Mouse (Mus musculus) left cerebral cortex, postnatal 25 days (tissue): ENCODE data around the gene Pcolce. TPM values are rescaled to one million over a fixed set of nuclear protein-coding genes. Genes with fewer than 3 reads are reported as not detected.

Experiments used
- DNase-seq, 2 experiments: peaks; one replicate each; pipeline ENCODE4 v3.0.0; 2022; ENCODE audit warnings: low spot score in 2 of 2, mixed read lengths in 1 of 2
- intact Hi-C: fragments of 180-260 bp; cut with DNase I; formaldehyde crosslinking; loops from one replicate; pipeline ENCODE4 v1.15.1; 2025
- total RNA-seq, 2 experiments: library from RNA; stranded (reverse); gene quantifications; 2 replicates each; pipeline ENCODE4 v1.2.3; 2021

Gene Pcolce
- total RNA-seq, 2 experiments from 2014 or later = 12.1 to 13.7 TPM

DNA sequence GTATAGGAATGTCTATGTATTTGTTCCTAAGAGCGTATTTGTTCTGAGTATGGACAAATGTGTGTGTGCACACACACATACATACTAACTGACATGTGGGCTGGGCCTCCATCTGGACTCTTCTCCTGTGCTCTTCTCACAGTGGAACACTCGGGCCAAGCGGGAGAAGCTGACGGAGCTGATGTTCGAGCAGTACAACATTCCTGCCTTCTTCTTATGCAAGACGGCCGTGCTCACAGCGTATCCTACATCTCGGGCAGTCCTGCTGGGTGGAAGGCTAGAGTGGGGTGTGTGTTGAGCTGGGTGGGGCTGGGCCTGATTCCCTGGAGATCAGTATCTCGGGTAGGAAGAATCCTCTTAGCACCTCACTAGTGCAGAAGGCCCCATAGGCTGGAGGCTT lies 50.6 kb downstream of the Pcolce start:
- DNase-seq = peak; percentile 47 to 78
- intact Hi-C loops = no loop called here

DNA sequence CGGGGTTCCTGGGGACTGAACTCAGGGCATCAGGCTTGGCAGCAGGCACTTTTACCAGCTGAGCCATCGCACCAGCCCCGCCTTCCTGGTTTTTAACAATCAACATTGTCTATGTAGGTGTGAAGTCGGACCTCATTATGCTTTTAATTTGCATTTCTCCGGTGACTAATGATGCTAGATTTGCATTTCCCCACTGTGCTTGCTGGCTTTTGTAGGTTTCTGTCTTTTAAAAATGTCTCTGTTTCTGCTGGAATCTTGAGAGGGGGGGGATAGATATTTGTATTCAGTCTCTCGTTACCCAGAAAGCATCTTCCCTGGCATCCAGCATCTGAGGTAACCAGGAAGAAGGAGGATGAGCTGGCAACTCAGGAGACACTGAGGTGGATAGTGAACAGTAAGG lies 52.0 kb downstream of the Pcolce start:
- intact Hi-C loops = loop anchor here (1.0 kb wide), 1 partner anchor 28 kb away; the partner anchor contains the start of genes Epo and Gnb2
- peak; percentile 21 to 75 for DNase-seq

Other genes starting within 250 kb of the Pcolce start
- under 1 TPM; 0.16 to 0.32 TPM for gene Zan, start 136.7 kb downstream of the Pcolce start, total RNA-seq
- gene Pop7, start 111.3 kb downstream of the Pcolce start, total RNA-seq = 10 to 100 TPM; 30.2 to 37.0 TPM
- gene Gigyf1, start 95.2 kb downstream of the Pcolce start, total RNA-seq = 10 to 100 TPM; 39.9 to 48.6 TPM
- gene Epo, start 80.5 kb downstream of the Pcolce start, total RNA-seq = not detected
- 100 to 1,000 TPM; 662 to 684 TPM for gene Gnb2, start 80.3 kb downstream of the Pcolce start, total RNA-seq
- gene Actl6b, start 60.3 kb downstream of the Pcolce start, total RNA-seq = 100 to 1,000 TPM; 109 to 118 TPM
- gene Tfr2, start 43.9 kb downstream of the Pcolce start, total RNA-seq = 1 to 10 TPM; 8.1 to 8.9 TPM
- 10 to 100 TPM; 18.2 to 22.2 TPM for gene Mospd3, start 12.7 kb downstream of the Pcolce start, total RNA-seq
- gene Fbxo24, start 15.2 kb upstream of the Pcolce start, total RNA-seq = under 1 TPM; 0.18 to 0.21 TPM
- gene Lrch4, start 15.3 kb upstream of the Pcolce start, total RNA-seq = 10 to 100 TPM; 12.2 to 13.5 TPM
- gene Gm20605, start 15.4 kb upstream of the Pcolce start, total RNA-seq = 10 to 100 TPM in 1 of 2 experiments, 1 to 10 TPM in 1; 9.2 to 11.8 TPM
- 1 to 10 TPM; 2.3 to 4.7 TPM for gene Sap25, start 27.6 kb upstream of the Pcolce start, total RNA-seq
- under 1 TPM in 1 of 2 experiments, not detected in 1; 0.32 TPM for gene Irs3, start 31.9 kb upstream of the Pcolce start, total RNA-seq
- 10 to 100 TPM; 40.0 to 43.9 TPM for gene Agfg2, start 70.9 kb upstream of the Pcolce start, total RNA-seq
- gene Nyap1, start 127.8 kb upstream of the Pcolce start, total RNA-seq = 10 to 100 TPM; 69.0 to 73.4 TPM
- gene Tsc22d4, start 131.9 kb upstream of the Pcolce start, total RNA-seq = 100 to 1,000 TPM; 173 to 195 TPM
- gene Ppp1r35, start 165.1 kb upstream of the Pcolce start, total RNA-seq = 10 to 100 TPM; 23.4 to 27.1 TPM
- 10 to 100 TPM; 41.4 to 45.0 TPM for gene Mepce, start 173.9 kb upstream of the Pcolce start, total RNA-seq
- gene Zcwpw1, start 174.0 kb upstream of the Pcolce start, total RNA-seq = 1 to 10 TPM; 4.6 to 6.7 TPM
- gene Pilra, start 222.5 kb upstream of the Pcolce start, total RNA-seq = 1 to 10 TPM in 1 of 2 experiments, under 1 TPM in 1; 0.92 to 1.2 TPM
- not detected for gene Pilrb1, start 244.3 kb upstream of the Pcolce start, total RNA-seq